Mouse (Mus musculus): ENCODE measurements around the gene Mpped1.

- TF ChIP-seq MAZ (IDR thresholded peaks at IDR 0.05; ENCODE audit: low read depth, low read length) (no peak), ELF1 (IDR thresholded peaks at IDR 0.05; ENCODE audit: low read depth, low read length) (no peak), E2F4 (IDR thresholded peaks at IDR 0.05; ENCODE audit: borderline replicate concordance, low read depth, low read length) (no peak), POLR2A (IDR thresholded peaks at IDR 0.05; ENCODE audit: control insufficient read depth in 1 of 2, insufficient read depth in 1 of 2, low read depth in 1 of 2, low read length in 2 of 2, poor library complexity in 1 of 2) (no peak), MYC (IDR thresholded peaks at IDR 0.05; ENCODE audit: low read depth, low read length) (no peak), CHD1 (IDR thresholded peaks at IDR 0.05; ENCODE audit: low read depth, low read length) (no peak), GATA1 (IDR thresholded peaks at IDR 0.05; ENCODE audit: low read depth, low read length) (no peak)
Measured at GRCm38 (mm10) chr15:83749436-83749835, 29.8 kb upstream of the Mpped1 start.

All from MEL (cell line).